Mouse (Mus musculus): ENCODE measurements around the gene Prkag2. TPM values are rescaled to one million over a fixed set of nuclear protein-coding genes. Genes with fewer than 3 reads are reported as not detected.

Gene Prkag2
- polyA plus RNA-seq, 1 experiment from 2014 or later, result 45.0 TPM

- Histone ChIP-seq H3K27me3 (ENCODE audit: poor library complexity, severe bottlenecking) (peaks cover 25% of the 10 kb centered on the region), H3K4me3 (no peak overlapping the region), H3K9me3 (no peaks in the 10 kb centered on the region), H3K27ac (no peak overlapping the region), H3K4me1 (peaks cover 44% of the 10 kb centered on the region), H3K36me3 (replicated peaks) (no peaks in the 10 kb centered on the region)
- WGBS, result 44% methylated on average over 6 of the region's 6 CpGs
- no peak for DNase-seq (ENCODE audit: extremely low spot score, low spot score)
These were observed 94.8 kb downstream of the Prkag2 start for GRCm38 (mm10) chr5:25005532-25006129.

DNA sequence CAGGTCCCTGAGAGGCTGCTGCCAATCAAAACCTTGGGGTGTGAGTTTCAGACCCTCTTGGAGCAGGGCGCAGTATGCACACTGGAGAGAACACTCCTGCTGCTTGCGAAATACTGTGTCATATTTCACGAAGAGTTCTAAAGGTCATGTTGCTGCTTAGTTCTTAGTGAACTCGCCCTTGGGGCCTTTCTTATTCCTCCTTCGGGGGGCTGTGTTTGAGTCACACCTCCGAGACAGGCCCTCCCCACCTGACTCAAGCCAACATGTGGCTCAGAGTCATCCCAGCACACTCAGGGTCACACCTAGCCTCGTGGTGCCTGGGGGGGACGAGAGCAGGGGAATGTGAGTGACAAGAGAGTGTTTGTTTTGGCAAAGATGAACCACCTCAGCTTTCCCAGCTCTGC lies 99.0 kb downstream of the Prkag2 start:
- 70% methylated on average over 8 of the region's 8 CpGs for WGBS
- 0 out of 2 replicates have a peak overlapping the region, but pooled peaks have one; percentile 21 for H3K27ac ChIP-seq
- H3K4me1 ChIP-seq, result peaks cover 30% of the 10 kb centered on the region
- no peak overlapping the region for H3K4me3 ChIP-seq
- H3K36me3 ChIP-seq (replicated peaks), result no peaks in the 10 kb centered on the region
- H3K9me3 ChIP-seq, result no peaks in the 10 kb centered on the region
- no peaks in the 10 kb centered on the region for H3K27me3 ChIP-seq (ENCODE audit: poor library complexity, severe bottlenecking)
- DNase-seq (ENCODE audit: extremely low spot score, low spot score), result no peak

DNA sequence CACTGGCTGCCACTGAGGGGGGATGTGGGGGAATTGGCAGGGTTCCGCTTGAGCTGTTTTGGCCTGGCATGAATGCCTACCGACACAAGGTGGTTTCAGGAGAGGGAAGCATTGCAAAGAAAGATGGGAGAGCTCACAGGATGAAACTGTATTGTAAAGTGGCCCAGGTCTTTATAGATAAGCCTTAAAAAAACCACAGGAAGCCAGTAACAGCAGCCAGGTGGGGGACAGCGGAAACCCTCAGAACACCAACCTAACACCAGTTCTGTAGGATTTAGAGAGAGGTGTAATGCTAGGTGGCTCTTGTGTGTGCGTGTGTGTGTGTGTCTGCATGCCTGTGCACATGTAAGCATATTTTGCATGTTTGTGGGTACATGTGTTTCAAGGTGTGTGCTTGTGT lies 101.1 kb downstream of the Prkag2 start:
- no peak overlapping the region for H3K27ac ChIP-seq
- H3K9me3 ChIP-seq, result no peaks in the 10 kb centered on the region
- peaks cover 26% of the 10 kb centered on the region for H3K4me1 ChIP-seq
- WGBS, result 70% methylated on average over 4 of the region's 4 CpGs
- H3K4me3 ChIP-seq, result no peak overlapping the region
- H3K27me3 ChIP-seq (ENCODE audit: poor library complexity, severe bottlenecking), result no peaks in the 10 kb centered on the region
- no peak for DNase-seq (ENCODE audit: extremely low spot score, low spot score)
- no peaks in the 10 kb centered on the region for H3K36me3 ChIP-seq (replicated peaks)

DNA sequence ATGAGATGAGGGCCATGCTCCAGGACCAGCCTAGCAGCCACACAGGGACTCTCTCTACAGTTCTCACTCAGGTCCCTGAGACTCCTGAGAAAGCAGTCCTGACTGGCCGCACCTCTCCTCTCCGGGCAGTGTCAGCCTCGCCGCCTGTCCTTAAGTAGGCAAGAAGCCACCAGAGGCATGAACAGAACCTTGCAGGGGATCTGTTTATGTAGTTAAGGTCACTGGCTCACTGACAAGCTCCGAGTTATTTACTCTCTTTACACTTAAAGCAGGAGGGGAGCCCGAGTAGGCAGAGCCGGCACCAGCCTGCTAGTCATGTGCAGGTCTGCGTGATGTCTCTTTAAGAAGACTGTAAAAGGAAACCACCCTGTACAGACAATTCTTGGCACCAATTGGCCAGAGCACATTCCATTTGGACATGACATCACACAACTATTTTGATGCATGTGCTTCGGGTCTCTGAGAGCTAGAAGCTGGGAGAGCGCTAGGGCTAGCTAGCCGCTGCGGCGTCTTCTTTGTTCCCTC lies 104.8 kb downstream of the Prkag2 start:
- H3K4me3 ChIP-seq, result no peak overlapping the region
- H3K4me1 ChIP-seq, result peaks cover 16% of the 10 kb centered on the region
- H3K27ac ChIP-seq, result 0 out of 2 replicates have a peak overlapping the region, but pooled peaks have one; percentile 3
- WGBS, result 83% methylated on average over 13 of the region's 13 CpGs
- no peaks in the 10 kb centered on the region for H3K27me3 ChIP-seq (ENCODE audit: poor library complexity, severe bottlenecking)
- H3K36me3 ChIP-seq (replicated peaks), result no peaks in the 10 kb centered on the region
- DNase-seq (ENCODE audit: extremely low spot score, low spot score), result no peak
- no peaks in the 10 kb centered on the region for H3K9me3 ChIP-seq

DNA sequence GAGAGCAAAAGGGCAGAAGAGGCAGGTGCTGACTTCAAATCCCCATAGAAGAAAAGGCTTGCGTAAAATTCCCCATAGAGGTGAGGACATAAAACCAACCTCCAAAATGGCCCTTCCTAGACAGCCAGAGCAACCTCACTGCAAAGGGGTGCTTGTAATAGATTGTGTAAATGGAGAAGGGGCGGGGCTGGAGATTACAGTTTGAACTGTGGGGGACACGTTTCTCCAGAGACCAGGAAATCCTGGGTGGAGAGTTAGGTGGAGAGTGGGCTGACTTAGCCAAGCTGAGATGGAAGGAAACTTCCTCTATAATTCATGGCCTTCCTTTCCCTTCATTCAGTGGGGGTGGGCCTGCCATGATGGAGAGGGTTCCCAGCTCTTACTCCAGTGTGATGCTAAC lies 107.3 kb downstream of the Prkag2 start:
- 73% methylated on average over 3 of the region's 3 CpGs for WGBS

DNA sequence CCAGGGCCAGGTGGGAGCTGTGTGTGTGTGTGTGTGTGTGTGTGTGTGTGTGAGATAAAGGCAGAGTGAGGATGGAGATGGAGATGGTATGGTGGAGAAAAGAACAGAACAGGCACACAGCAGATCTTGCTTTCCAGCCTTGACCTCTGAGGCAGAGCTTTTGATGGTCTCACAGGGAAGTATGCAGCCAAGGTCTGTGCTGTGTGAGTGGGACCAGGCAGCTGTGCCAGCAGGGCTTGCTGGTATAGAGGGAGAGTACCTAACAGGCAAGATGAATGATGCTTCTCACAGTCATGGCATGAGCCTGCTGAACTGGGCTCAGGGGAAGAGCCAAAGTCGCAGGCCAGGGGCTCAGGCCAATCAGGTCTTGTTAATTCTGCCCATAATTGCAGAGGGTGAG lies 108.9 kb downstream of the Prkag2 start:
- Histone ChIP-seq H3K27me3 (ENCODE audit: poor library complexity, severe bottlenecking) (no peaks in the 10 kb centered on the region), H3K9me3 (no peaks in the 10 kb centered on the region), H3K4me1 (peaks cover 6% of the 10 kb centered on the region), H3K36me3 (replicated peaks) (no peaks in the 10 kb centered on the region), H3K4me3 (no peak overlapping the region), H3K27ac (no peak overlapping the region)
- DNase-seq (ENCODE audit: extremely low spot score, low spot score), result no peak
- WGBS, result 81% methylated on average over 1 of the region's 1 CpGs

More for the DNA sequence above, 107.3 kb downstream of the Prkag2 start:
- Histone ChIP-seq H3K4me1 (peaks cover under 1% of the 10 kb centered on the region; the same call in 1 of the 2 replicates), H3K27me3 (ENCODE audit: poor library complexity, severe bottlenecking) (no peaks in the 10 kb centered on the region), H3K36me3 (replicated peaks) (no peaks in the 10 kb centered on the region), H3K27ac (no peak overlapping the region), H3K4me3 (no peak overlapping the region), H3K9me3 (no peaks in the 10 kb centered on the region)
- no peak for DNase-seq (ENCODE audit: extremely low spot score, low spot score)

DNA sequence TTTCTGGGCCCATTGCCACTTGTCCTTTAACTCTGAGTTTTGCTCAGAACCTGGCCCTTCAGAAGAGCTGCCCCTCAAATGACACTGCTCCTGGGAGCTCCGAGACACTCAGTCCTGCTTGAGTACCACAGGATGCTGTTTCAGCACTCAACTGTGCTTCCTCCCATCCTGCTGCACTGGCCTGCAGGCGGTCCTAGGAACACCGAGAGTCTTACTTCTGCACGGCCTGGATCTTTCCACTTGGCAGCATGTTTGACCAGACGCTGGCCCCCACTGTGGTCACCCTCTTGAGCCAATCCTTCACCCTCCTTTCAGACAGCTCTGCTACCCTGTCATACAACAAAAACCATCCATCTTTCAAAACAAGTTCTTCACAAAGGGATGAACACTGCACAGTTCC lies 110.0 kb downstream of the Prkag2 start:
- no peak overlapping the region for H3K4me3 ChIP-seq
- 85% methylated on average over 5 of the region's 5 CpGs for WGBS
- H3K27ac ChIP-seq, result no peak overlapping the region
- peaks cover 17% of the 10 kb centered on the region for H3K4me1 ChIP-seq
- H3K9me3 ChIP-seq, result no peaks in the 10 kb centered on the region
- no peaks in the 10 kb centered on the region for H3K27me3 ChIP-seq (ENCODE audit: poor library complexity, severe bottlenecking)
- no peaks in the 10 kb centered on the region for H3K36me3 ChIP-seq (replicated peaks)
- DNase-seq (ENCODE audit: extremely low spot score, low spot score), result no peak

- H3K36me3 ChIP-seq (replicated peaks), result no peaks in the 10 kb centered on the region
- peaks cover 22% of the 10 kb centered on the region for H3K4me1 ChIP-seq
- no peak overlapping the region for H3K4me3 ChIP-seq
- H3K9me3 ChIP-seq, result no peaks in the 10 kb centered on the region
- no peak overlapping the region for H3K27ac ChIP-seq
- no peak for DNase-seq (ENCODE audit: extremely low spot score, low spot score)
- no peaks in the 10 kb centered on the region for H3K27me3 ChIP-seq (ENCODE audit: poor library complexity, severe bottlenecking)
- 61% methylated on average over 3 of the region's 3 CpGs for WGBS
These were observed 110.8 kb downstream of the Prkag2 start for GRCm38 (mm10) chr5:24989683-24990082.

DNA sequence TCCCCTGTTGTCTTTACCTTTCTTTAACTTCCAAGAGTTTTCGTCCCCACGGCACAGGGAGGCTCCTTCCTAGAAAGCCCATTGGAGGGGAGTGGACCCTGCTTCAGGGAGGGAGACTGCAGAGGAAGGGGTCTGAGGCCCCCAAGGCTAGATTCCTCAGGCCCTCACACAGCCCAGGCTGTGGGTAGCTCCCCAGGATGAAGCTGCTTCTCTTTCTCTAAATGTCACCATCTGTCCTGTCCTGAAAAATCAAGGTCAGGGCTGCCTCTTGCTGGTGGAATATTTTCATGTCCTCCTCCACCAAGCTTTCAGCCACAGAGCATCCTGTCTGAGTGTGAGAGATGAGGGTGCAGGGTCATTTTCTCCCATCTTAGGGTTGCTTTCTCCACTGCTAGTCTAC lies 113.5 kb downstream of the Prkag2 start:
- no peak overlapping the region for H3K4me3 ChIP-seq
- H3K27me3 ChIP-seq (ENCODE audit: poor library complexity, severe bottlenecking), result no peaks in the 10 kb centered on the region
- DNase-seq (ENCODE audit: extremely low spot score, low spot score), result no peak
- no peaks in the 10 kb centered on the region for H3K36me3 ChIP-seq (replicated peaks)
- no peaks in the 10 kb centered on the region for H3K9me3 ChIP-seq
- 28% methylated on average over 2 of the region's 2 CpGs for WGBS
- H3K4me1 ChIP-seq, result peaks cover 43% of the 10 kb centered on the region
- H3K27ac ChIP-seq, result peak overlapping the region; percentile 54; the same call in 1 of the 2 replicates

DNA sequence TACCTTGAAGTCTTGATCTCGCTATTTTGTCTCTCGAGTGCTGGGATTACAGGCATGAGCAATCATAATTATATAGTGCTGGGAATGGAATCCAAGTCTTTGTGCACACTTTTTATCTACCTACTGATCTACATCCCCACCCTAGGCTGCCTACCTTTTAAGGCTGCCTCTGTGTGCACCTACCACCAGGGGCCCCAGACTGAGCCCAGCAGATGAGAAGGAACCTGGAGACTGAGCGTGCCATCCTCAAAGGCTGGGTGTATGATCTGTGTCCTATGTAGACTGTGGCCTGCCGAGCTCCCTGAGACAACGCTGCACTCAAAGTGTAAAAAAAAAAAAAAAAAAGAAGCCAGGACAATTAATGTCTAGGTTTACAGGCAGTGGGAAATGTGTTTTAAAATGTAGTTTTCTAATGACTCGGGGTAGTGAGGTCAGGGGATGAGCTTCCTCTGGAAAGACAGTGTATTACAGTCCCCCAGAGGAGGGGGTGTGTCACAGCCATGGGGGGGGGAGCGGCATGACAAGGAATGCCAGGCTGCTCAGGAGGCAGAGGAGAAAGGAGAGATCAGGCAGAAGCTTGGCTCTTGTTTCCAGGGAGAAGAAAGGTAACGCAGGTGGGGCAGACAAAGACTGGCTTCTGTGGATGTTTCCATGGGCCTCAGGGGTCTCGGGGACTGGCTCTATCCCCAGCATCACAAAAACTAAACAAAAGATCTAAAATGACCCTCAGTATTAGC lies 114.1 kb downstream of the Prkag2 start:
- WGBS, result 55% methylated on average over 9 of the region's 9 CpGs
- peaks cover 44% of the 10 kb centered on the region for H3K4me1 ChIP-seq
- H3K27ac ChIP-seq, result no peak overlapping the region

GRCm38 (mm10) chr5:24985434-24986176 lies 114.8 kb downstream of the Prkag2 start:
- no peak for DNase-seq (ENCODE audit: extremely low spot score, low spot score)
- no peaks in the 10 kb centered on the region for H3K27me3 ChIP-seq (ENCODE audit: poor library complexity, severe bottlenecking)
- H3K4me3 ChIP-seq, result no peak overlapping the region
- H3K9me3 ChIP-seq, result no peaks in the 10 kb centered on the region
- H3K4me1 ChIP-seq, result peaks cover 45% of the 10 kb centered on the region
- H3K36me3 ChIP-seq (replicated peaks), result no peaks in the 10 kb centered on the region
- peak overlapping the region; percentile 7; the same call in 1 of the 2 replicates for H3K27ac ChIP-seq
- 84% methylated on average over 11 of the region's 11 CpGs for WGBS

More for the DNA sequence above, 114.1 kb downstream of the Prkag2 start:
- H3K27me3 ChIP-seq (ENCODE audit: poor library complexity, severe bottlenecking), result no peaks in the 10 kb centered on the region
- H3K4me3 ChIP-seq, result no peak overlapping the region
- no peaks in the 10 kb centered on the region for H3K9me3 ChIP-seq
- DNase-seq (ENCODE audit: extremely low spot score, low spot score), result no peak
- no peaks in the 10 kb centered on the region for H3K36me3 ChIP-seq (replicated peaks)

DNA sequence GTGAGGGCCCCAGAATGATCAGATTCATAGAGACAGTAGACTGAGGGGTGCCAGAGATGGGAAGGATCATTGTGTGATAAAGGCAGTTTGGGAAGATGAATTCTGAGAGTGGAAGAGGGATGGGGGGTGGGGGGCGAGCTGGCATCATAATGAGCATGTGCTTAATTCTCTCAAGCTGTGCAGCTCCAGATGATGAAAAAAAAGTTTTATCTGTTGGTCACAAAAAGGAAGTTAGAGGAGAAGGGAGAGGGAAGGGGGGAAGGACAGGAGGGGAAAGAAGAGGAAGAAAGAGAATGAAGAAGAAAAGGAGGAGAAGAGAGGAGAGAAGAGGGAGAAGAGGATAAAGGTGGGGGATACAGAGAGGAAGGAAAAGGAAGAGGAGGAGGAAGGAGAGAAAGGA lies 116.3 kb downstream of the Prkag2 start:
- Histone ChIP-seq H3K9me3 (no peaks in the 10 kb centered on the region), H3K4me1 (peaks cover 55% of the 10 kb centered on the region), H3K4me3 (no peak overlapping the region), H3K27ac (peak overlapping the region; percentile 13; the same call in 1 of the 2 replicates), H3K36me3 (replicated peaks) (no peaks in the 10 kb centered on the region), H3K27me3 (ENCODE audit: poor library complexity, severe bottlenecking) (no peaks in the 10 kb centered on the region)
- 79% methylated on average over 1 of the region's 1 CpGs for WGBS
- no peak for DNase-seq (ENCODE audit: extremely low spot score, low spot score)
